Mouse (Mus musculus): Measurements from ENCODE around the gene Jund.

GRCm38 (mm10) chr8:70682692-70683091, 16.1 kb upstream of the Jund start:
- TF ChIP-seq CEBPB (IDR thresholded peaks at IDR 0.05; ENCODE audit: insufficient read depth, poor library complexity, severe bottlenecking) (no peak), POLR2AphosphoS2 (IDR thresholded peaks at IDR 0.05; ENCODE audit: insufficient read length, low read depth) (no peak), POLR2A (IDR thresholded peaks at IDR 0.05; ENCODE audit: insufficient read length, low read depth) (no peak), MAX (IDR thresholded peaks at IDR 0.05; ENCODE audit: low read depth) (no peak), USF1 (IDR thresholded peaks at IDR 0.05; ENCODE audit: low read depth) (no peak), MYOD1 (IDR thresholded peaks at IDR 0.05; ENCODE audit: control insufficient read depth in 1 of 3, insufficient read length in 2 of 3, low read depth in 2 of 3) (peak in 2 of 3 experiments; percentile 93 to 98), E2F4 (IDR thresholded peaks at IDR 0.05; ENCODE audit: insufficient read depth) (no peak), TCF12 (IDR thresholded peaks at IDR 0.05; ENCODE audit: insufficient read depth, poor library complexity, severe bottlenecking) (peak; percentile 62), MYOG (IDR thresholded peaks at IDR 0.05; ENCODE audit: control insufficient read depth in 1 of 3, insufficient read depth in 1 of 3, insufficient read length in 2 of 3, low read depth in 2 of 3) (peak; percentile 17 to 97 (median 96))
